Mouse (Mus musculus): ENCODE data around the gene Map3k3.

Map3k3 gene

GRCm38 (mm10) chr11:106191716-106192115 lies 107.3 kb downstream of the Map3k3 start:
- in situ Hi-C loops (cut with MboI, MseI): loop anchor here in 1 of 2 experiments (5.0 to 10.0 kb wide), 2 partner anchors 39 to 933 kb away; no protein-coding TSS in a partner anchor

GRCm38 (mm10) chr11:106192241-106192640 lies 107.8 kb downstream of the Map3k3 start:
- in situ Hi-C loops (cut with MboI, MseI): loop anchor here in 1 of 2 experiments (5.0 to 10.0 kb wide), 2 partner anchors 40 to 933 kb away; no protein-coding TSS in a partner anchor

- in situ Hi-C loops (cut with MboI, MseI): loop anchor here in 1 of 2 experiments (5.0 to 10.0 kb wide), 2 partner anchors 41 to 932 kb away; no protein-coding TSS in a partner anchor
Measured at GRCm38 (mm10) chr11:106192657-106193370, 108.4 kb downstream of the Map3k3 start.

GRCm38 (mm10) chr11:106193371-106194154 lies 109.2 kb downstream of the Map3k3 start:
- in situ Hi-C loops (cut with MboI, MseI): loop anchor here in 1 of 2 experiments (5.0 to 10.0 kb wide), 2 partner anchors 41 to 931 kb away; no protein-coding TSS in a partner anchor

DNA sequence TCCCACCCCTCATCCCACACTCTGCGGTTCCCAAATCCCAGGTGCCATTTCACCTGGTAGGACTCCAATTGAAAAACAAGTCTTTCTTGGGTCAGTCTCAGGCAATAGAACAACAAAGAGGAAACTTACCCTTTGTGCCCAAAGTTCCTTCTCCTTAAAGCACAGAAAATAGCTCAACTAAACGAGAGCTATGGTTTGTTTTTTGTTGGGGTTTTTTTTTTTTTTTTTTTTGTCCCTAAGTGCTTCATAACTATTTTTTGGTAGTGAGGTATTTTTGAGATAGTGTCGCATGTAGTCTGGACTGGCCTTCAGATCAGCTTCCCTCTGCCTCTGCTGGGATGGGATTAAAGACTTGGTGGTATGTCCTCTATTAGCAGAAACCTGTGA lies 109.7 kb downstream of the Map3k3 start:
- in situ Hi-C loops (cut with MboI, MseI): loop anchor here in 1 of 2 experiments (5.0 to 10.0 kb wide), 2 partner anchors 42 to 931 kb away; no protein-coding TSS in a partner anchor

- in situ Hi-C loops (cut with MboI, MseI): loop anchor here in 1 of 2 experiments (5.0 to 10.0 kb wide), 2 partner anchors 43 to 930 kb away; no protein-coding TSS in a partner anchor
Measured at GRCm38 (mm10) chr11:106194891-106195290, 110.5 kb downstream of the Map3k3 start.

DNA sequence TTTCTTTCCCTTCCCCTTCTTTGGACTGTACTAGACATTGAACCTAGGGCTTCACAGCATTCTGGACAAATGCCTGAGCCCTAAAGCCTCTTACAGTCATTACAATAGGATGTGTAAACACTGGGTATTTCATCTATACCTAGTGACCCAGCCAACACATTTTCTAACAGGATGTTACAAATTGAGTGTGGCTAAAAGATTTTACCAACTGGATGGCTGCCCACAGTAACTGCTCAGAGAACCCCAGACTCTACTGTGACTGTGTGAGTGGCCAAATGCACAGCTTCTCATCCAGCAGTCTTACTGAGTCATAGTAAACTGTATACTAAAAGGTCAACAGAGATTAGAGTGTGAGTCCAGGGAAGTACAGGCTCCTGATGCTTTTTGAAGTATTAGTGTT lies 110.9 kb downstream of the Map3k3 start:
- in situ Hi-C loops (cut with MboI, MseI): loop anchor here in 1 of 2 experiments (10.0 kb wide), 1 partner anchor 929 kb away; no protein-coding TSS in a partner anchor

DNA sequence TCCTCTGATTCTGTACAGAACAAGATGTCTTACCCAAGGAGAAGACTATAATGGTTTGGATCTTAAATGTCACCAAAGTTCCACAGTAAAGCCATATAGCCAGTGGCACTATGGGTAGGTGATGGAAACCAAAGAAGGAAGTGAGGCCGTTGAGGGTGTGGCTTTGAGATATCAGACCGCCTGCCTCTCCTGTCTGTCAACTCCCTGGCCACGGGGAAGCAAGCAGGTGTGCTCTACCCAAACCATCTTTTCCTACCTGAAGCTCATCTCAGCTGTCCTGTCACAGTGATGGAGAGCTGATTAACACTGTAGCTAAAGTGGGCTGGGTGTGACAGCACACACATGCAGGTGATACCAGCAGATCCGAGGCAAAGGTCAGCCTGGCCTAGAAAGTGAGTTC lies 113.9 kb downstream of the Map3k3 start:
- in situ Hi-C loops (cut with MboI, MseI): loop anchor here in 1 of 2 experiments (10.0 kb wide), 1 partner anchor 927 kb away; no protein-coding TSS in a partner anchor

GRCm38 (mm10) chr11:106199997-106200396 lies 115.6 kb downstream of the Map3k3 start:
- in situ Hi-C loops (cut with MboI, MseI): loop anchor here in 1 of 2 experiments (10.0 kb wide), 1 partner anchor 925 kb away; no protein-coding TSS in a partner anchor

- in situ Hi-C loops (cut with MboI, MseI): no loop called here
Measured at GRCm38 (mm10) chr11:106200756-106201155, 116.3 kb downstream of the Map3k3 start.

GRCm38 (mm10) chr11:106201337-106202122 lies 117.1 kb downstream of the Map3k3 start:
- in situ Hi-C loops (cut with MboI, MseI): no loop called here

GRCm38 (mm10) chr11:106202123-106202465 lies 117.7 kb downstream of the Map3k3 start, which contains the start of gene Strada:
Gene Strada (minus strand): TSS chr11:106202168.
- in situ Hi-C loops (cut with MboI, MseI): no loop called here
